Mouse (Mus musculus) left cerebral cortex, adult 18-20 months (tissue): ENCODE data around the gene Gm20661. TPM values are rescaled to one million over a fixed set of nuclear protein-coding genes. Genes with fewer than 3 reads are reported as not detected.

Experiments
- DNase-seq, 2 experiments: peaks; one replicate each; pipeline ENCODE4 v3.0.0; 2021 to 2022; ENCODE audit warnings: low spot score in 2 of 2, mixed read lengths in 1 of 2
- total RNA-seq, 2 experiments: library from RNA; stranded (reverse); gene quantifications; 2 replicates each; pipeline ENCODE4 v1.2.3; 2021

Gene Gm20661
- total RNA-seq, 2 experiments from 2014 or later: 0.40 TPM; not detected in 1

- DNase-seq: no peak
These were observed 16.2 kb upstream of the Gm20661 start for GRCm38 (mm10) chr9:107966676-107967075.

- no peak for DNase-seq
These were observed 15.4 kb upstream of the Gm20661 start for GRCm38 (mm10) chr9:107967437-107967836.

- no peak for DNase-seq
These were observed 14.3 kb upstream of the Gm20661 start for GRCm38 (mm10) chr9:107968531-107968930.

GRCm38 (mm10) chr9:107970311-107970710 is 12.5 kb upstream of the Gm20661 start:
- no peak for DNase-seq

GRCm38 (mm10) chr9:107971690-107972541 is 10.9 kb upstream of the Gm20661 start:
- no peak for DNase-seq

GRCm38 (mm10) chr9:107974491-107975171 is 8.2 kb upstream of the Gm20661 start:
- no peak for DNase-seq

- DNase-seq: no peak
These were observed 7.2 kb upstream of the Gm20661 start, which contains the start of gene Uba7 for GRCm38 (mm10) chr9:107975399-107976386. Gene Uba7 (plus strand): TSS chr9:107975505.

GRCm38 (mm10) chr9:107978815-107979214 is 4.0 kb upstream of the Gm20661 start:
- no peak for DNase-seq

GRCm38 (mm10) chr9:107981684-107982605 is 913 bp upstream of the Gm20661 start:
- DNase-seq: peak; percentile 48 to 61

GRCm38 (mm10) chr9:107983421-107983890 is 598 bp downstream of the Gm20661 start:
- DNase-seq: no peak

- DNase-seq: no peak
These were observed 1.3 kb downstream of the Gm20661 start for GRCm38 (mm10) chr9:107984052-107984753.

GRCm38 (mm10) chr9:107984754-107985055 is 1.8 kb downstream of the Gm20661 start:
- DNase-seq: no peak

- peak; percentile 68 to 79 for DNase-seq
These were observed 2.6 kb downstream of the Gm20661 start, which contains the start of gene Inka1 for GRCm38 (mm10) chr9:107985131-107986119. Gene Inka1 (minus strand): TSS chr9:107985879.

- DNase-seq: peak; percentile 79 to 81
These were observed 3.5 kb downstream of the Gm20661 start for GRCm38 (mm10) chr9:107986376-107986775.

GRCm38 (mm10) chr9:107987950-107988349 is 5.1 kb downstream of the Gm20661 start:
- no peak for DNase-seq

- DNase-seq: no peak
These were observed 9.3 kb downstream of the Gm20661 start, which contains the start of gene Cdhr4 for GRCm38 (mm10) chr9:107992197-107992596. Gene Cdhr4 (plus strand): TSS chr9:107992497.

GRCm38 (mm10) chr9:107993013-107993412 is 10.2 kb downstream of the Gm20661 start:
- DNase-seq: no peak

GRCm38 (mm10) chr9:107994464-107994863 is 11.6 kb downstream of the Gm20661 start:
- DNase-seq: no peak
